Mouse (Mus musculus): ENCODE measurements at regions not wholly inside any gene's neighbourhood (a gene's known extent, or its start where the extent isn't known, plus 50 kb on each side); places are given as distances from the start of the nearest gene placed in this dataset.

DNA sequence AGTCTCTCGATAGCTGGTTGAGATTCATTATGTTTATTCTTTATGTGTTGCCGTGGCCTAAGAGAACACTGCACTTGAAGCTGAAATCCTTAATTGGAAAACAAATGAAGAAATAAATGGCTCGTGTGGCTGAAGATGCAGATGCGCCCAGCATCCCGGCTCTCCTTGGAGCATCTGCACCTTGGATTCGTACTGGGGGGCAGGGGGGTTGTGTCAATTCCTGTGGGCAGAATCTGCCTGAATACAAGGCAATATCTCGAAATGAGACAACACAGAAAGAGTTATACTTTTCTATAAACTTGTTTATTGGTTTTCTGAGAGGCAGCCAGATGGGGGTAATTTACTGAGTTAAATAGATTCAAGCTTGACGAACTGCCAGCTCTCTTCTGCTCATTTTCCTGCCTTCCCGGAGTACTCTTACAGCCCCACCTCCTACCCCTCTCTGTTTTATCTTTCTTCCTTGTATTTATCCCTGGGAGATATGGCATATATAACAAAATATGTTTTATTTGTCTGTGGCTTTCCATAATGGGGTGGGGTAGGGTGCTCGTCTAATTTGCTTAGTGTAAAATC lies 229.1 kb downstream of the Pmp22 start:
- H3K9me3 ChIP-seq = no peaks in the 10 kb centered on the region
- no peak overlapping the region for H3K4me2 ChIP-seq
- no peak overlapping the region for H3K27ac ChIP-seq
- ATAC-seq (replicated peaks) = no peak
- H3K9ac ChIP-seq = no peak overlapping the region
- H3K4me3 ChIP-seq = no peak overlapping the region
- H3K36me3 ChIP-seq (replicated peaks) = no peaks in the 10 kb centered on the region
- no peaks in the 10 kb centered on the region for H3K4me1 ChIP-seq
- WGBS = 73% methylated on average over 10 of the region's 10 CpGs
- no peaks in the 10 kb centered on the region for H3K27me3 ChIP-seq (replicated peaks)

DNA sequence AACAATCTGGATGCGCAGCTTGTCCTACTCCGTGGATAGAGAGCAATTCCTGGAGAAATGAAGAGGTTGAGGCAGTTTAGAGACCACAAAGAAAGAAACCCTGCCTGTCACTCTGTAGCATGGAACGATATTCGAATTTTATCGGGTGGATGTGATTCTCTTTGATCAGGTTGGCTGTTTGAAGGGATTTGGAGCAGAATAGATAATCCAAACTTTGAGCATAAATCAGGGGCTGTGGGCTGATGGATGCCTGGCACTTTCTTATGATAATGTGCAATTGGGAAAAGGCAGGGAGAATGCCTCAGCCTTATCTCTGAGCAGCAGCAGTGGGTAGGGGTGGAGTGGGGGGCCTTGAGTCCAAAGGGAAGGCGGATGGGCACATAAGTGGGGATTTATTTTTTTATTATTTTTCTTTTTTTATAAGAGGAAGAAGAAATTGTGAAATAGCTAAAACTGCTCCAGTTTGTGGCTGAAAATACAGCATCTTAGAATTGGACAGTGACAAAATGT lies 239.0 kb downstream of the Pmp22 start:
- H3K4me3 ChIP-seq = no peak overlapping the region
- ATAC-seq (replicated peaks) = peak; percentile 79
- H3K4me2 ChIP-seq = no peak overlapping the region
- no peaks in the 10 kb centered on the region for H3K36me3 ChIP-seq (replicated peaks)
- no peak overlapping the region for H3K9ac ChIP-seq
- H3K27ac ChIP-seq = peak overlapping the region; percentile 70
- WGBS = 38% methylated on average over 6 of the region's 6 CpGs
- H3K27me3 ChIP-seq (replicated peaks) = no peaks in the 10 kb centered on the region
- no peaks in the 10 kb centered on the region for H3K9me3 ChIP-seq
- H3K4me1 ChIP-seq = no peaks in the 10 kb centered on the region

DNA sequence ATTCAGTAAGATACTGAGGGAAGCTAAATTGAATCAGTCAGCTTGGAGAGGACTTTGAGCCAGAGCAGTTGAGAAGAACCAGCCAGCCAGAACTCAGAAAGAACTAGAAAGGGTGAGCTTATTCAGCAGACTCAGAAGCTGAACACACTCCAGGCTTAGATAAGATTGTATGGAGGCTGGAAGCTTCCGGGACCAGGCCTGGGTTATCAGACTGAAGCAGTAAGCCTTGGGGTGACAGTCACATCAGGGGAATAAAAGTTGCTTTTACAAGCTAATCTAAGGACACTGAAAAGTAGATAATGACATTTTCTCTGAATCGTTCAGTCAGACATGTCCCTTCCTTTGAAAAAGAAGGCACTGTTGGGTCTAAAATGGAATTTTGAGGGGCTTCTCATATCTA lies 240.7 kb downstream of the Pmp22 start:
- no peak overlapping the region for H3K4me3 ChIP-seq
- no peaks in the 10 kb centered on the region for H3K4me1 ChIP-seq
- whole genome bisulfite sequencing = 77% methylated on average over 2 of the region's 2 CpGs
- H3K36me3 ChIP-seq (replicated peaks) = no peaks in the 10 kb centered on the region
- no peaks in the 10 kb centered on the region for H3K9me3 ChIP-seq
- no peaks in the 10 kb centered on the region for H3K27me3 ChIP-seq (replicated peaks)
- H3K4me2 ChIP-seq = no peak overlapping the region
- no peak for ATAC-seq (replicated peaks)
- 0 out of 2 replicates have a peak overlapping the region, but pooled peaks have one; percentile 67 for H3K27ac ChIP-seq
- H3K9ac ChIP-seq = no peak overlapping the region

DNA sequence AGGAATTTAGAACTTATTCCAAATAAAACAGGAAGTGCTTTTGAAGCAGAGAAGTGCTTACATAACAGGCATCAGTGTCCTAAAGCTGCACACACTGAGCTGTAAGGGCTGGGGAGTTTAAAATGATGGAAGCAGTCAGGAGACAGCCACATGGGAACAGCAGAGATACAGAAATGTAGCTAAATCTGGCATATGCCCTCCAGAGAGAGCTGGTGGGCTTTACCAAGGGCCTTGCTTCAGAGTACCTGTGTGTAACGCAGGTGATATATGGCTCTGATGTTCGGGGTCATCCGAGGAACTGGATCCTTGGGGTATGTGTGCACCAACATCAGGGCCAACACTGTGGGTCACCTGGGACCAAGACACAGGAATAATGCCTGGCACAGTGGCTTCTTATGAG lies 247.5 kb downstream of the Pmp22 start:
- 95% methylated on average over 3 of the region's 3 CpGs for WGBS
- H3K4me2 ChIP-seq = no peak overlapping the region
- no peaks in the 10 kb centered on the region for H3K36me3 ChIP-seq (replicated peaks)
- H3K9me3 ChIP-seq = no peaks in the 10 kb centered on the region
- H3K4me3 ChIP-seq = no peak overlapping the region
- H3K27me3 ChIP-seq (replicated peaks) = no peaks in the 10 kb centered on the region
- ATAC-seq (replicated peaks) = no peak
- no peaks in the 10 kb centered on the region for H3K4me1 ChIP-seq
- no peak overlapping the region for H3K9ac ChIP-seq
- H3K27ac ChIP-seq = no peak overlapping the region

DNA sequence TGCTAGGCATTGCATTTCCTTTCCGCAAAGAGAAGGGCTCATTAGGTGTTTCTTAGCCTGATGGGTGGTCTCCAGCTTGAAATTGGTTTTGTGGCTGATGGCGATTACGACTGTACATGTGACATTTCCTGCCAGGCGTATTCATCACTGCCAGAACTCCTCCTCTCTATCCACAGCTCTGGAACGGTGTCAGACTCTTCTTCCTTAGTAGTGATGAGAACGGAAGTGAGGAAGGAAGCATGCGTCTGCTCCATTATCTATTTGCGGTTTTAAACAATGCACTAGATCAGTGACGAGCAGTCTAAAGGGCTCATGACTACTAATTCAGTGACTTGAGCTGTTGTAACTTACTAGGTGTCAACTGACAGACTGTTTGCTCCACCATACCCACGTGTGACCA lies 248.2 kb downstream of the Pmp22 start:
- H3K27ac ChIP-seq = no peak overlapping the region
- no peaks in the 10 kb centered on the region for H3K4me1 ChIP-seq
- ATAC-seq (replicated peaks) = no peak

DNA sequence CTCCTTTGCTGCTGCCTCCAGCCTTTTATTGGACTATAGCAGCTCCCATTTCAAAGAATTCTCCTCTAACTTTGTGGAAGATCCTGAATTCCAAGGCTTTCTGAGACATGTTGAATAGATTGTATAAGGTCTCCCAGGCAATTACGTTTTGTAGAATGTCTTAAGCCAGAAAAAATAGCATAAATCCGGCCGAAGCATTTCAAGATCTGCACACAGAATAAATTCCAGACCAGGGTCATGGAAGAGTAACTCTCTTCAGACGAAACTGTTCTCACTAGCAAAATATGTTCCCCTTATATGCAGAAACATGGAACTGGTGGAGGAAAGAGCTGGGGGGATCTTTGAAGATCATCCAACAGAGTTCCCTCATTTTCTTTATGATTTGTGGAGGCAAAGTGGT lies 259.5 kb downstream of the Pmp22 start:
- no peak for ATAC-seq (replicated peaks)
- 88% methylated on average over 4 of the region's 4 CpGs for WGBS
- Histone ChIP-seq H3K27ac (no peak overlapping the region), H3K9me3 (no peaks in the 10 kb centered on the region), H3K9ac (no peak overlapping the region), H3K36me3 (replicated peaks) (no peaks in the 10 kb centered on the region), H3K4me3 (no peak overlapping the region), H3K4me1 (no peaks in the 10 kb centered on the region), H3K27me3 (replicated peaks) (0 out of 2 replicates have a peak, but pooled peaks cover 2% of the 10 kb centered on the region), H3K4me2 (no peak overlapping the region)

More for the DNA sequence above, 248.2 kb downstream of the Pmp22 start:
- H3K4me2 ChIP-seq = no peak overlapping the region
- no peak overlapping the region for H3K9ac ChIP-seq
- WGBS = 79% methylated on average over 10 of the region's 10 CpGs
- no peak overlapping the region for H3K4me3 ChIP-seq
- H3K27me3 ChIP-seq (replicated peaks) = no peaks in the 10 kb centered on the region
- no peaks in the 10 kb centered on the region for H3K9me3 ChIP-seq
- no peaks in the 10 kb centered on the region for H3K36me3 ChIP-seq (replicated peaks)

DNA sequence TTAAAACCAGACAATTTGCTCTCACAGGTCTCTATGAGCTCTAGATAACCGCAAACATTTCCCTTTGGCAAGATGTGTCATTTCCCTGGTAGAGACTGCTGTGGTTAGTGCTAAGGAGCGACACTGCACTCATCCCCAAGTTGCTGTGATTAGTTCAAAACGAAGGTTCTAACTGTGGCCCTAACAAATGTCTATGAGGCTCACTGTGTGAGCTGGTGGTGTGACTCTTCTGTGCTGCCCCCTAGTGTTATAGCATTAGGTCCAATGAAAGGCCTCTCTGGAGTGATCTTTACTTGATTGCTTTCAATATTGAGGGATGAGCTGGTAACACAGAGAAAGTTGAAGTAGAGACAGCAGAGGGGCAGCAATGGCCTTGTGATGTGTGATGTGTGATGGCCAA lies 262.7 kb downstream of the Pmp22 start:
- Histone ChIP-seq H3K27me3 (replicated peaks) (0 out of 2 replicates have a peak, but pooled peaks cover 2% of the 10 kb centered on the region), H3K4me1 (no peaks in the 10 kb centered on the region), H3K36me3 (replicated peaks) (no peaks in the 10 kb centered on the region), H3K9ac (no peak overlapping the region), H3K4me3 (no peak overlapping the region), H3K27ac (no peak overlapping the region), H3K9me3 (no peaks in the 10 kb centered on the region), H3K4me2 (no peak overlapping the region)
- ATAC-seq (replicated peaks) = no peak
- WGBS = 57% methylated on average over 3 of the region's 3 CpGs

DNA sequence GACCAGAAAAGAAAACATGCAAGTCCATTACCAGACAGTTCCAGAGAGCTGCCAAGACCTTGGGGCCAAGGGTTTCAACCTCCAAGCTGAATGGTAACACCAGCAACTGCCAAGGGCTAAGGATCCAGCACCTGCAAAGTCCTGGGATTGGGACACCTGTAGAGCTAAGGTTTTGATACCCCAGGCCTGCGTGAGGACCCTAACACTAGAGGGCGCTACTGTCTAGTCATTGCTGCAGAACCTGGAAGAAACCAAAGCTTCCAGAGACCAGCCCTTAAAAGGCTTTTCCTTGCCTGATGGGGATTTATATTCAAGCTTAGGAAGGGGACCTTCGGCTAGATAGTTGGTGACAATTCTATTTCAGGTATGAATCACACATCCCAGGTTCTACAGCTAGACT lies 263.6 kb downstream of the Pmp22 start:
- H3K36me3 ChIP-seq (replicated peaks) = no peaks in the 10 kb centered on the region
- WGBS = 66% methylated on average over 3 of the region's 3 CpGs

DNA sequence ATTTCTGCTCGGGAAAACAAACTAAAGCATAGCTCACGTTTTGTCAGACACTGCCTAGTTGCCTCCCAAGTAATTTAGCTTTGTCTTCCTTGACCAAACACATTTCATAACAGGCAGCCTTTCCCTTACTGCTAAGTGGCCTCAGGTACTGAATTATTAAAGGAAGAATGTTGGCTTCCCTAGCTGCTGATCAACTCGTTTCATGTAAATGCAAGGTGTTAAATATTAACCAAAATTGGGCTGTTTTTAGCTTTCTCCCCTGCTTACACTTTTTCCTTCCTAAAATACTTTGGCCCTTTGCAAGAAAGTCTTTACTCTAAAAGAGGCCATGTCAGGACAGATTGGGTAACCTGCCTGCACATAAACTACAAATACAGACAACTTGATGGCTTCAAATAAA lies 265.4 kb downstream of the Pmp22 start:
- H3K4me3 ChIP-seq = no peak overlapping the region
- no peak for ATAC-seq (replicated peaks)
- H3K36me3 ChIP-seq (replicated peaks) = no peaks in the 10 kb centered on the region
- H3K27ac ChIP-seq = no peak overlapping the region
- 69% methylated on average over 3 of the region's 3 CpGs for WGBS
- H3K9ac ChIP-seq = no peak overlapping the region
- no peak overlapping the region for H3K4me2 ChIP-seq
- 0 out of 2 replicates have a peak, but pooled peaks cover 2% of the 10 kb centered on the region for H3K27me3 ChIP-seq (replicated peaks)
- no peaks in the 10 kb centered on the region for H3K9me3 ChIP-seq
- no peaks in the 10 kb centered on the region for H3K4me1 ChIP-seq

More for the DNA sequence above, 263.6 kb downstream of the Pmp22 start:
- H3K9me3 ChIP-seq = no peaks in the 10 kb centered on the region
- H3K27me3 ChIP-seq (replicated peaks) = 0 out of 2 replicates have a peak, but pooled peaks cover 2% of the 10 kb centered on the region
- no peaks in the 10 kb centered on the region for H3K4me1 ChIP-seq
- no peak overlapping the region for H3K4me2 ChIP-seq
- no peak overlapping the region for H3K9ac ChIP-seq
- H3K27ac ChIP-seq = no peak overlapping the region
- no peak overlapping the region for H3K4me3 ChIP-seq
- ATAC-seq (replicated peaks) = no peak

DNA sequence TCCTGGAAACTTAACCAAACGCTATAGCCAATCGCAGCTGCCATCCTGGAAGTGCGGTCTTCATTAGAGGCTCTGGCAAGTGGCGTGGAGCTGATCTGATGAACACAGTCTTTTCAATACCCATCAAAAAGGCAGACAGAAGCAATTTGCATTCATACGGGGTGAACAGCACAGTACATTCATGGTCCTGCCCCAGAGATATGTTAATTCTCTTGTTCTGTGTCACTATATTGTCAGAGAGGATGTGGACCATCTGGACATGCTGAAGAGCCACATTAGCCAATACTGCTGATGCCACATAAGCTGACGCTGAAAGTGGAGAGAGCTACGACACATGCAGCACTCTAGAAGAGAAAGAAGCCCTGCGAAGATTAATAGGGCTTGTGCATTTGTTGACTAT lies 267.6 kb downstream of the Pmp22 start:
- ATAC-seq (replicated peaks) = no peak

DNA sequence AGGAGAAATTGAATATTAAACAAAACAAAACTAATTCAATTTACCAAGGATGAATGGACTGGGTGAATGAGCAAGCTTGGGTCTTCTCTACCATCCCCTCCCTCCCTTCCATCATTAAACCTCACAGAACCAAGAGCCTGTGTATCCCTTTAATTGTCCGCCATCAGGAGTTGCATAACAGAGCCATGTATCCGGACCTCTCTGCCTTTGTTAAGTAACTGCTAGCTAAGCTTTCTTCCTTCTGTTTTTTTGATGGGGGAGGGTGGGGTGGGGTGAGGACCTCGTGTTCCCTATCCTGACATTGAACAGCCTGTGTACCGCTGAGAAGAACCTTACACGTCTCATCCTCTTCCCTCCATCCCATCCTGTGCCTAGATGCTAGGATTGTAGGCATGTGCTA lies 274.0 kb downstream of the Pmp22 start:
- H3K27me3 ChIP-seq (replicated peaks) = peaks cover 7% of the 10 kb centered on the region; the same call in 1 of the 2 replicates
- H3K4me2 ChIP-seq = no peak overlapping the region
- ATAC-seq (replicated peaks) = no peak
- no peaks in the 10 kb centered on the region for H3K36me3 ChIP-seq (replicated peaks)
- no peak overlapping the region for H3K9ac ChIP-seq
- H3K9me3 ChIP-seq = no peaks in the 10 kb centered on the region
- WGBS = 73% methylated on average over 5 of the region's 5 CpGs
- H3K4me1 ChIP-seq = peaks cover 2% of the 10 kb centered on the region; the same call in 1 of the 2 replicates
- H3K4me3 ChIP-seq = no peak overlapping the region
- no peak overlapping the region for H3K27ac ChIP-seq

More for the DNA sequence above, 267.6 kb downstream of the Pmp22 start:
- no peaks in the 10 kb centered on the region for H3K36me3 ChIP-seq (replicated peaks)
- WGBS = 26% methylated on average over 8 of the region's 8 CpGs
- no peak overlapping the region for H3K4me2 ChIP-seq
- H3K27me3 ChIP-seq (replicated peaks) = 0 out of 2 replicates have a peak, but pooled peaks cover 2% of the 10 kb centered on the region
- no peak overlapping the region for H3K27ac ChIP-seq
- no peak overlapping the region for H3K4me3 ChIP-seq
- no peak overlapping the region for H3K9ac ChIP-seq
- H3K4me1 ChIP-seq = no peaks in the 10 kb centered on the region
- no peaks in the 10 kb centered on the region for H3K9me3 ChIP-seq

DNA sequence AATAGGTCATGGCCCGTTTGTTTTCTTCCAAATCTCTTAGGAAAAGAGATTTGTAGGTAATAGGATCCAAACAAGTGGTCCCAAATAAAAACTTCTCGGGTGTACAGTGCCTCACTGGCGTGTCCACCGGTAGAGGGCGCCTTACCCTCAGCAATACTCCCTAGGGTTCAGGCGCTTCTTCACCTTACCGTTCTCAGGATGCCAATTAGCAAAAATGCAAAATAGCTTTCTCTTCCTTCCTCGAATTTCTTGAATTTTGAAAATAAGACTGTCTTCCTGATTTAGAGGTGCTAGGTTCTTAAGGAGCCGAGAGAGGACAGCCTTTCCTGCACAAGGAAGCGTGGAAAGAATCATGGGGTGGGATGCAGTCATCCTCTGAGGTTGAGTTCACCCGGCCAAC lies 275.9 kb downstream of the Pmp22 start:
- no peak overlapping the region for H3K4me3 ChIP-seq
- no peak for ATAC-seq (replicated peaks)

DNA sequence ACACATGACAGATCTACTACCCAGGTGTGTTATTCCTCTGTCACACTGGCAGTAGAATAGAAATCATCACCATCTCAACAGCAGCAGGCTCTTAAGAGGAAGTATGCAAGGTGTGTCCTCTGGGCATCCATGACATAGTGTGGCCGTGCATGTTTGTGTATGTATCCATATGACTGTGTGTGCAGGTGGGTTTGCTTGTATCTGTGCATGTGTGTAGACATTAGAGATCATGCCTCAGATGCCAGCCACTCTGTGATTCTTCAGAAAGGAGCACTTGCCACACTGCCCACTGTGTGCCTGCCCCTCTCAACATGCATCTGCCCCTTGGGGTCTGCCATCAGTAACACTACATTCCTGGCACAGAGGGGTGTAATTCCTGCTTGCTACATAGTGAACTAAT lies 280.6 kb downstream of the Pmp22 start:
- ATAC-seq (replicated peaks) = no peak
- 91% methylated on average over 1 of the region's 1 CpGs for WGBS
- Histone ChIP-seq H3K27me3 (replicated peaks) (no peaks in the 10 kb centered on the region), H3K4me2 (no peak overlapping the region), H3K4me1 (peaks cover 20% of the 10 kb centered on the region), H3K36me3 (replicated peaks) (no peaks in the 10 kb centered on the region), H3K4me3 (no peak overlapping the region), H3K9me3 (no peaks in the 10 kb centered on the region), H3K9ac (no peak overlapping the region), H3K27ac (no peak overlapping the region)

More for the DNA sequence above, 275.9 kb downstream of the Pmp22 start:
- H3K4me2 ChIP-seq = peak overlapping the region; percentile 33
- H3K27me3 ChIP-seq (replicated peaks) = peaks cover 7% of the 10 kb centered on the region; the same call in 1 of the 2 replicates
- no peak overlapping the region for H3K27ac ChIP-seq
- H3K9me3 ChIP-seq = no peaks in the 10 kb centered on the region
- H3K36me3 ChIP-seq (replicated peaks) = no peaks in the 10 kb centered on the region
- no peak overlapping the region for H3K9ac ChIP-seq
- 13% methylated on average over 11 of the region's 11 CpGs for WGBS
- H3K4me1 ChIP-seq = peaks cover 2% of the 10 kb centered on the region; the same call in 1 of the 2 replicates
